In the genomic region with DNA sequence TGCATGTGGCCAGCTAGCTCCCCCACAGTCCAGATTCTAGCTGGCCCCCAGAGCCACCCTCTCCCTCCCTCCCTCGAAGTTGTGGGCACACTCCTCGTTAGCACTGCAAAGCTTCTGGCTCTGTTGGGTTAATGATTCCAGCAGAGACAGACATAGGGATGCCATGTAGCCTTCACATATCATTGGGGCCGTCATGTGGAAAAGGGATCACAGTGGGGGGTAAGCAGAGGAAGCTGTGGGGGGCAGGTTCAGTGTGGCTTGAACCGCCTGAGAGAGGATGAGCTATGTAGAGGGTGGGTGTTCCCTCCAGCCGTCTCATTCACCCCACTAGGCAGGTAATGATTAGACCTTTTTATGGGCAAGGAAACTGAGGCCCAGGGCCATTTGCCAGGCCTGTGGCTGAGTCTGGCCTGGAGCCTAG, we compare ENCODE assay signal across 20 mouse cellular contexts. TPM values are rescaled to one million over a fixed set of nuclear protein-coding genes. Genes with fewer than 3 reads are reported as not detected.
DNase-seq lines count a peak whose midpoint lies in the region; ATAC-seq lines count a peak whose summit lies in the region.
"Had no signal": no experiment of that assay in that cellular context is flagged by ENCODE, and none has a peak within 500 bp of the region (broad histone marks: within the 10 kb centered on the region; RNA-seq: fewer than 3 reads in every experiment).

No protein-coding gene starts in this region.

- WGBS in intestine, embryonic 16.5 days: 26% methylated on average over 5 of the region's 5 CpGs
- WGBS in kidney, embryonic 14.5 days: 18% methylated on average over 5 of the region's 5 CpGs

- no peaks in the 10 kb centered on the region for H3K9me3 ChIP-seq in intestine, embryonic 16.5 days (ENCODE audit: control insufficient read depth, low read length)
- no peaks in the 10 kb centered on the region for H3K9me3 ChIP-seq in kidney, embryonic 14.5 days (ENCODE audit: control insufficient read depth, low read length)
- H3K9me3 ChIP-seq: embryonic facial prominence, embryonic 13.5 days; limb, embryonic 12.5 days; liver, embryonic 13.5 days had no signal

- DNase-seq in left cerebral cortex, postnatal 4 days: peak; percentile 41
- no peak for DNase-seq in left cerebral cortex, adult 11 months (ENCODE audit: low spot score)
- peak; percentile 90 to 92 for DNase-seq in kidney, postnatal 36 days
- no peak for DNase-seq in cerebellum, adult 9-10 months
- DNase-seq in c-Kit-positive CD71-positive TER-119-positive erythroid progenitor cells, embryonic 14.5 days (ENCODE audit: low spot score): no peak
- DNase-seq in left cerebral cortex, postnatal 36 days (ENCODE audit: low spot score in 2 of 2): no peak
- DNase-seq: adrenal gland, adult 8-10 months; B cell, adult 2 months; cerebellum, adult 9-11 months; liver, embryonic 13.5 days; lung, embryonic 14.5 days; lung, postnatal 36 days; thymus, postnatal 36 days had no signal

- no peaks in the 10 kb centered on the region for H3K27me3 ChIP-seq in intestine, embryonic 16.5 days (replicated peaks; ENCODE audit: control insufficient read depth, insufficient read depth, low read length)
- H3K27me3 ChIP-seq in kidney, embryonic 14.5 days (ENCODE audit: control insufficient read depth, insufficient read depth, low read length): peaks cover 2% of the 10 kb centered on the region; the same call in 1 of the 2 replicates
- H3K27me3 ChIP-seq: liver, embryonic 13.5 days had no signal

- H3K9ac ChIP-seq in intestine, embryonic 16.5 days (ENCODE audit: low read depth, low read length): peak overlapping the region; percentile 43
- H3K9ac ChIP-seq in kidney, embryonic 14.5 days (ENCODE audit: low read depth, low read length): no peak overlapping the region
- H3K9ac ChIP-seq: embryonic facial prominence, embryonic 13.5 days; limb, embryonic 12.5 days; liver, embryonic 13.5 days; lung, embryonic 14.5 days had no signal

- H3K36me3 ChIP-seq in intestine, embryonic 16.5 days (ENCODE audit: control insufficient read depth, insufficient read depth, low read length): no peaks in the 10 kb centered on the region
- H3K36me3 ChIP-seq in kidney, embryonic 14.5 days (ENCODE audit: control insufficient read depth, insufficient read depth, low read length): no peaks in the 10 kb centered on the region
- H3K36me3 ChIP-seq: embryonic facial prominence, embryonic 13.5 days; limb, embryonic 12.5 days; liver, embryonic 13.5 days had no signal

- H3K4me3 ChIP-seq in intestine, embryonic 16.5 days (ENCODE audit: low read length): no peak overlapping the region
- no peak overlapping the region for H3K4me3 ChIP-seq in kidney, embryonic 14.5 days (ENCODE audit: low read length)
- H3K4me3 ChIP-seq: embryonic facial prominence, embryonic 13.5 days; left cerebral cortex, adult 2 months; limb, embryonic 12.5 days; liver, embryonic 13.5 days had no signal

- ATAC-seq in intestine, embryonic 16.5 days: no peak
- ATAC-seq in kidney, embryonic 14.5 days (ENCODE audit: low FRiP score, low TSS enrichment): peak; percentile 75
- ATAC-seq: forebrain, embryonic 16.5 days had no signal

- H3K4me1 ChIP-seq in intestine, embryonic 16.5 days (ENCODE audit: control insufficient read depth, insufficient read depth, low read length): peaks cover 31% of the 10 kb centered on the region
- H3K4me1 ChIP-seq in kidney, embryonic 14.5 days (ENCODE audit: control insufficient read depth, insufficient read depth, low read length): peaks cover 22% of the 10 kb centered on the region; the same call in 1 of the 2 replicates

- peak overlapping the region; percentile 93 for H3K27ac ChIP-seq in intestine, embryonic 16.5 days (ENCODE audit: low read length)
- peak overlapping the region; percentile 59; the same call in 1 of the 2 replicates for H3K27ac ChIP-seq in kidney, embryonic 14.5 days (ENCODE audit: low read depth, low read length)
- H3K27ac ChIP-seq: embryonic facial prominence, embryonic 13.5 days; left cerebral cortex, adult 2 months; limb, embryonic 12.5 days; liver, embryonic 13.5 days had no signal

- intact Hi-C loops in left cerebral cortex, postnatal 4 days (cut with DNase I): no loop called here
- intact Hi-C loops in left cerebral cortex, postnatal 36 days (cut with DNase I): no loop called here

- no peak overlapping the region for H3K4me2 ChIP-seq in intestine, embryonic 16.5 days (ENCODE audit: low read depth, low read length)
- no peak overlapping the region for H3K4me2 ChIP-seq in kidney, embryonic 14.5 days (replicated peaks; ENCODE audit: low read depth, low read length)
- H3K4me2 ChIP-seq: embryonic facial prominence, embryonic 13.5 days; limb, embryonic 12.5 days; liver, embryonic 13.5 days; lung, embryonic 14.5 days had no signal

RNA-seq across cellular contexts. Expression of a gene that starts 13.8 kb away (rescaled TPM):
- 10 to 100 TPM; 36.5 to 37.0 TPM for total RNA-seq in left cerebral cortex, postnatal 4 days (2021)
- polyA plus RNA-seq in intestine, embryonic 16.5 days (2015; fragmentation: Nextera tagmentation; extraction: Ambion mirVana): 5.9 and 7.5 TPM in 2 replicates
- 2.0 and 2.4 TPM in 2 replicates for polyA plus RNA-seq in kidney, embryonic 14.5 days (2014; fragmentation: Nextera tagmentation; extraction: Ambion mirVana)
- 10 to 100 TPM; 53.6 to 69.9 TPM for total RNA-seq in left cerebral cortex, postnatal 36 days (2021)

RNA-seq across cellular contexts. Expression of a gene that starts 46.8 kb away (rescaled TPM):
- under 1 TPM; 0.18 to 0.26 TPM for total RNA-seq in left cerebral cortex, postnatal 4 days (2021)
- polyA plus RNA-seq in intestine, embryonic 16.5 days (2015; fragmentation: Nextera tagmentation; extraction: Ambion mirVana): 3.2 and 5.7 TPM in 2 replicates
- 0.20 and 0.29 TPM in 2 replicates for polyA plus RNA-seq in kidney, embryonic 14.5 days (2014; fragmentation: Nextera tagmentation; extraction: Ambion mirVana)
- total RNA-seq in left cerebral cortex, postnatal 36 days (2021): under 1 TPM; 0.17 to 0.57 TPM
- polyA plus RNA-seq: forebrain, embryonic 16.5 days; hindbrain, embryonic 11.5 days; limb, embryonic 12.5 days; lung, embryonic 14.5 days had no signal

Comparison
In these comparisons a context has a peak if more than half of its experiments do, and no peak if none do; other contexts are left out.
1. DNase-seq: peak in left cerebral cortex, postnatal 4 days (single experiment) and kidney, postnatal 36 days (2 of 2); none in left cerebral cortex, adult 11 months (single experiment), cerebellum, adult 9-10 months (single experiment), c-Kit-positive CD71-positive TER-119-positive erythroid progenitor cells, embryonic 14.5 days (single experiment) and left cerebral cortex, postnatal 36 days (0 of 2).